In genomic region chr5:66014437-66014836, GRCm38 (mm10) we compare ENCODE assay signal across 26 mouse cellular contexts. TPM values are rescaled to one million over a fixed set of nuclear protein-coding genes. Genes with fewer than 3 reads are reported as not detected.
DNase-seq lines count a peak whose midpoint lies in the region; ATAC-seq and TF ChIP-seq lines count a peak whose summit lies in the region.
"Had no signal": no experiment of that assay in that cellular context is flagged by ENCODE, and none has a peak within 500 bp of the region (broad histone marks: within the 10 kb centered on the region; RNA-seq: fewer than 3 reads in every experiment).

No protein-coding gene starts in this region.

- 88% methylated on average over 2 of the region's 2 CpGs for WGBS in intestine, embryonic 15.5 days
- 42% methylated on average over 2 of the region's 2 CpGs for WGBS in kidney, adult 2 months
- 89% methylated on average over 2 of the region's 2 CpGs for WGBS in stomach, embryonic 15.5 days

- intact Hi-C loops in left cerebral cortex, postnatal 14 days (cut with DNase I): no loop called here
- intact Hi-C loops in left cerebral cortex, postnatal 4 days (cut with DNase I): no loop called here

- peak; percentile 85 for DNase-seq in kidney, adult 2 months
- peak; percentile 43 for DNase-seq in kidney, postnatal 10 days
- DNase-seq in left cerebral cortex, postnatal 14 days (ENCODE audit: low spot score in 2 of 2): no peak
- no peak for DNase-seq in left cerebral cortex, postnatal 4 days
- no peak for DNase-seq in ovary, postnatal 10 days (ENCODE audit: low spot score)
- DNase-seq in adrenal gland, adult (ENCODE audit: inconsistent age in 2 of 2, low spot score in 1 of 2): no peak
- DNase-seq: adrenal gland, adult 2 months; cerebellum, adult 8-10 months; gastrocnemius, postnatal 10 days; heart, adult 18-20 months; lung, adult 18-20 months; thymus, postnatal 36 days had no signal

- no peaks in the 10 kb centered on the region for H3K9me3 ChIP-seq in intestine, embryonic 15.5 days
- H3K9me3 ChIP-seq in stomach, embryonic 15.5 days: no peaks in the 10 kb centered on the region
- H3K9me3 ChIP-seq: forebrain, embryonic 12.5 days; heart, embryonic 15.5 days; hindbrain, embryonic 10.5 days; midbrain, embryonic 15.5 days had no signal

- ATAC-seq in intestine, embryonic 15.5 days: peak; percentile 48
- ATAC-seq in stomach, embryonic 15.5 days (ENCODE audit: insufficient read depth, low FRiP score, low read depth): peak; percentile 37; the same call in 1 of the 2 replicates
- ATAC-seq: inflammation-experienced regulatory T-cells, adult 6 months; midbrain, embryonic 15.5 days had no signal

- no peak for TF ChIP-seq POLR2A in kidney, adult 2 months (IDR thresholded peaks at IDR 0.05; ENCODE audit: low read depth, low read length)

- H3K36me3 ChIP-seq in intestine, embryonic 15.5 days: no peaks in the 10 kb centered on the region; the same call in 1 of the 2 replicates
- peaks cover 18% of the 10 kb centered on the region for H3K36me3 ChIP-seq in kidney, adult 2 months (ENCODE audit: control insufficient read depth, insufficient read depth, low read length)
- no peaks in the 10 kb centered on the region for H3K36me3 ChIP-seq in stomach, embryonic 15.5 days
- H3K36me3 ChIP-seq: forebrain, embryonic 12.5 days; heart, embryonic 15.5 days; hindbrain, embryonic 10.5 days; midbrain, embryonic 15.5 days had no signal

- H3K4me3 ChIP-seq in intestine, embryonic 15.5 days (replicated peaks): no peak overlapping the region
- H3K4me3 ChIP-seq in kidney, adult 2 months (ENCODE audit: insufficient read depth, low read depth, low read length): no peak overlapping the region
- H3K4me3 ChIP-seq in stomach, embryonic 15.5 days (replicated peaks): no peak overlapping the region
- H3K4me3 ChIP-seq: forebrain, embryonic 12.5 days; heart, embryonic 15.5 days; hindbrain, embryonic 10.5 days; midbrain, embryonic 15.5 days; myocyte had no signal

- H3K27me3 ChIP-seq in intestine, embryonic 15.5 days (replicated peaks): no peaks in the 10 kb centered on the region
- no peaks in the 10 kb centered on the region for H3K27me3 ChIP-seq in kidney, adult 2 months (replicated peaks; ENCODE audit: control insufficient read depth, insufficient read depth, low read length)
- no peaks in the 10 kb centered on the region for H3K27me3 ChIP-seq in stomach, embryonic 15.5 days (replicated peaks)
- H3K27me3 ChIP-seq: forebrain, embryonic 12.5 days; heart, embryonic 15.5 days; midbrain, embryonic 15.5 days had no signal

- no peak overlapping the region for H3K4me2 ChIP-seq in intestine, embryonic 15.5 days (replicated peaks)
- no peak overlapping the region for H3K4me2 ChIP-seq in stomach, embryonic 15.5 days
- H3K4me2 ChIP-seq: forebrain, embryonic 12.5 days; heart, embryonic 15.5 days; midbrain, embryonic 15.5 days had no signal

- no peak for TF ChIP-seq CTCF in kidney, adult 2 months (conservative IDR thresholded peaks at IDR 0.05; ENCODE audit: insufficient read depth, insufficient read length, low read depth, low read length)

- no peak overlapping the region for H3K27ac ChIP-seq in intestine, embryonic 15.5 days
- peak overlapping the region; percentile 96 for H3K27ac ChIP-seq in kidney, adult 2 months (ENCODE audit: insufficient read depth, low read depth, low read length)
- H3K27ac ChIP-seq in stomach, embryonic 15.5 days: peak overlapping the region; percentile 44; the same call in 1 of the 2 replicates
- H3K27ac ChIP-seq: forebrain, embryonic 12.5 days; heart, embryonic 15.5 days; hindbrain, embryonic 10.5 days; midbrain, embryonic 15.5 days had no signal

- no peak overlapping the region for H3K9ac ChIP-seq in intestine, embryonic 15.5 days
- no peak overlapping the region for H3K9ac ChIP-seq in stomach, embryonic 15.5 days
- H3K9ac ChIP-seq: forebrain, embryonic 12.5 days; heart, embryonic 15.5 days; midbrain, embryonic 15.5 days had no signal

- peaks cover 3% of the 10 kb centered on the region; the same call in 1 of the 2 replicates for H3K4me1 ChIP-seq in intestine, embryonic 15.5 days (replicated peaks)
- peaks cover 29% of the 10 kb centered on the region; the same call in 1 of the 2 replicates for H3K4me1 ChIP-seq in kidney, adult 2 months (ENCODE audit: control insufficient read depth, insufficient read depth, low read length)
- H3K4me1 ChIP-seq in stomach, embryonic 15.5 days: 0 out of 2 replicates have a peak, but pooled peaks cover 4% of the 10 kb centered on the region
- H3K4me1 ChIP-seq: forebrain, embryonic 12.5 days; heart, embryonic 15.5 days; hindbrain, embryonic 10.5 days; midbrain, embryonic 15.5 days had no signal

RNA-seq across cellular contexts. Expression of gene 9130230L23Rik, which starts 10.4 kb away (rescaled TPM):
- polyA plus RNA-seq in intestine, embryonic 15.5 days (2015; fragmentation: Nextera tagmentation; extraction: Ambion mirVana): 1.6 and 2.4 TPM in 2 replicates
- polyA plus RNA-seq in kidney, adult 2 months (2012; rRNA removed): 0.22 and 0.26 TPM in 2 replicates
- polyA plus RNA-seq in stomach, embryonic 15.5 days (2015; fragmentation: Nextera tagmentation; extraction: Ambion mirVana): 2.2 and 3.2 TPM in 2 replicates
- total RNA-seq in left cerebral cortex, postnatal 14 days (2021): not detected
- total RNA-seq in left cerebral cortex, postnatal 4 days (2021): not detected
- total RNA-seq: heart, adult 18-20 months; left cerebral cortex, postnatal 36 days; megakaryocyte-erythroid progenitor cell, adult 5-6 weeks had no signal
- polyA plus RNA-seq: C2C12; embryonic facial prominence, embryonic 11.5 days; liver, adult 2 months; midbrain, embryonic 15.5 days; neural tube, embryonic 14.5 days had no signal

Comparison
In these comparisons a context has a peak if more than half of its experiments do, and no peak if none do; other contexts are left out.
1. DNase-seq: peak in kidney, adult 2 months (single experiment) and kidney, postnatal 10 days (single experiment); none in left cerebral cortex, postnatal 14 days (0 of 2), left cerebral cortex, postnatal 4 days (single experiment), ovary, postnatal 10 days (single experiment) and adrenal gland, adult (0 of 2).